Mouse (Mus musculus) olfactory bulb, adult 2 months (tissue): ENCODE measurements at regions not wholly inside any gene's neighbourhood (a gene's known extent, or its start where the extent isn't known, plus 50 kb on each side); places are given as distances from the start of the nearest gene placed in this dataset.

Experiments used
- CTCF ChIP-seq: fragments of 200-500 bp; IDR thresholded peaks from 2 replicates; pipeline ENCODE4 v1.5.1; 2012; ENCODE audit warnings: low read depth, mild to moderate bottlenecking, low read length, moderate library complexity; ENCODE audit not compliant: insufficient read depth
- POLR2A ChIP-seq: fragments of 200-500 bp; IDR thresholded peaks from 2 replicates; pipeline ENCODE4 v1.6.1; 2012; ENCODE audit warnings: mild to moderate bottlenecking, low read depth, low read length, moderate library complexity; ENCODE audit not compliant: insufficient read depth

- TF ChIP-seq CTCF (no peak), POLR2A (no peak)
Measured at GRCm38 (mm10) chr7:136377259-136377658, 517.2 kb upstream of the Mgmt start.
